Mouse (Mus musculus) NIH3T3 (cell line): ENCODE measurements at regions not wholly inside any gene's neighbourhood (a gene's known extent, or its start where the extent isn't known, plus 50 kb on each side); places are given as distances from the start of the nearest gene placed in this dataset.

Source experiments
- DNase-seq: peaks from one replicate; pipeline ENCODE4 v3.0.0-alpha.2; 2012; ENCODE audit warnings: low read depth

DNA sequence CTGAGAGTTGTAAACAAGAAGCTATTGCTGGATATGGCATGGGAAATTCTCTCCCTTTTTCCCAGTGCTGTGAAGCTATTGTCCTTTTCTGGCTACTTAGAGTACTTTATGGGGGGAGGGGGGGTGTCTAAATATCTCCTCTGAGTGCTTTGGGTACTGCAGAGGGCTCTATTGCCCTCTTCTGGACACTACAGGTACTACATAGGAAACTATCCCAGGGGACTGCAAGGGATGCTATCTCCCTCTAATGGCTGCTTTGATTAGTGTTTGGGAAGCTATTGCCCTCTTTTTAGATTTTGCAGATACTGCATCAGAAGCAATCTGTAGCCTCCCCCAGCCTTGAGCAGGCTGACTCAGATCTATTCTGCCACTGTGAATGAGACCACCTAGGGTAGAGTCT is 55.8 kb upstream of the 5430402E10Rik start:
- DNase-seq: peak; percentile 32
